12 mouse cellular contexts compared by ENCODE assay signal in the genomic region with DNA sequence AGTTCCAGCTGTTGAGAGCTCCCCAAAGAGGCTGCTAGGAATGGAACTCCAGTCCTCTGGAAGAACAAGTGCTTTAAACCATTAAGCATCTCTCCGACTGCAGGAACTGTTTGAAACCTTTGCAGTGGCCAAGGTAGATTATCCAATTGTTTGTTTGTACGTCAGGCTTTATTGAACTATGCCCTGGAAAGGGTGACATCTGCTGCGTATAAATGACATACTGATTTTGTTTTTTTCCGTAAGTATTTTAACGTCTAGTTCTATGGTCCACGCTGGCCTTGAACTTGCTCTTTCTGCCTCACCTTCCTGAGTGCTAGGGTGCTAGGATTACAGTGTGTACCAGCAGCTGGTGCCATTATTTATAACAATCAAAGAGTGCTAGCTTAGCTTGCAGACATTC.
"Had no signal": no experiment of that assay in that cellular context is flagged by ENCODE, and none has a peak within 500 bp of the region (broad histone marks: within the 10 kb centered on the region; RNA-seq: fewer than 3 reads in every experiment).

No protein-coding gene starts in this region.

- H3K36me3 ChIP-seq: kidney, embryonic 15.5 days; midbrain, embryonic 13.5 days; stomach, embryonic 15.5 days had no signal

- DNase-seq: kidney, adult 8-10 months; kidney, postnatal 10 days; kidney, postnatal 4 days; lung, embryonic 14.5 days; thymus, postnatal 25 days had no signal

- H3K4me2 ChIP-seq: kidney, embryonic 15.5 days; lung, embryonic 14.5 days; midbrain, embryonic 13.5 days; stomach, embryonic 15.5 days had no signal

- H3K9ac ChIP-seq: kidney, embryonic 15.5 days; liver, embryonic 14.5 days; lung, embryonic 14.5 days; midbrain, embryonic 13.5 days; stomach, embryonic 15.5 days had no signal

- ATAC-seq: intestine, postnatal 0 days; lung, postnatal 0 days; midbrain, embryonic 13.5 days had no signal

- H3K9me3 ChIP-seq: kidney, embryonic 15.5 days; midbrain, embryonic 13.5 days; stomach, embryonic 15.5 days had no signal

- H3K4me1 ChIP-seq: midbrain, embryonic 13.5 days; stomach, embryonic 15.5 days had no signal

- H3K27me3 ChIP-seq: kidney, embryonic 15.5 days; midbrain, embryonic 13.5 days; stomach, embryonic 15.5 days had no signal

- H3K4me3 ChIP-seq: kidney, embryonic 15.5 days; midbrain, embryonic 13.5 days; stomach, embryonic 15.5 days had no signal

- H3K27ac ChIP-seq: liver, embryonic 14.5 days; macrophage; midbrain, embryonic 13.5 days; stomach, embryonic 15.5 days had no signal
